Mouse (Mus musculus) T-cell, adult 2 months (primary cell): ENCODE data around the gene Zfp579.
"Not testable (repeated sequence)": the region's sequence is repeated elsewhere in the genome, so short reads cannot be mapped to it uniquely, and the experiment has no call there.

Experiments used
- DNase-seq: peaks from one replicate; pipeline ENCODE4 v3.0.0; 2022; ENCODE audit warnings: low spot score

Gene Zfp579

DNA sequence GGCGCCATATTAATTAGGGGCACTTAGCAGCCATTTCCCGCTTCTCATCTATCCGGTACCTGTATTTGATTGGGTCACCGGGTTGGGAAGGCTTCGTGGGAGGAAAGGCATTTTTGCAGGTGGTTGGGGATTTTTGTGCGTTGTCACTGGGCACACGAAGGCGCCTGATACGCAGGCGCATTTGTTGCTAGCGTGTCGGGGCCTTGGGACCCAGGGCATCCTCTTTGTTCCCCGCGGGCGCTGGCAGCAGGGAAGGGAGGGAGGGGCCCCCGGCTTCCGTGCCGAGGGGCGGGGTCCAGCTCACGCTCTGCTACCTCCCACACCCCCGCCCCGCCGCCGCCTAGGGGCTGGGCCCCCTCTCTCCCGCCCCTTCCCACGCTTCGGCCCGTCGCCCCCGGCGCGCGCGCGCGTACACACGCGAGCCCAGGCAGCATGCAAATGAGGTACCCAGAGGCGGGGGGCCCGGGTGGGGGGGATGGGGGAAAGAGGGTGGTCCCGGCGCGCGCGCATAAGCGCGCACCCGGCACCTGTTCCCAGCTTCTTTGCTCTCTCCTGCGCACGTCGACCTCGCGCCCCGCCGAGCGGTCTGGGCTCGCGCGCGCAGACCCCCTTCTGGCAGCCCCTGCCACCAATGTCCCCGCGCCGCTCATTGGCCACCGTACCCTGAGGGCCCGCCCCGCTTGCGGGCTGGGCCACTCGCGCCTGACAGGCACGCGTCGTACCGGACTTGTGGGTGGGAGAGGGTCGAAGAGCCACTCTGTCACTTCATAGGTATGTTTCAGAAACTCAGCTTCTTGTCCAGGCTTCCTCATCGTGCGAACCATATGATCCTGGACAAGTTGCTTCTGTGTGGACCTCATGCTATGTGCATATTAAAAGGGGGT is 19.4 kb upstream of the Zfp579 start, which contains the start of gene Gm44973:
Gene Gm44973, plus strand, starts transcription at position 379 of the 884 bp plus-strand sequence.
- DNase-seq: peak; percentile 91

DNA sequence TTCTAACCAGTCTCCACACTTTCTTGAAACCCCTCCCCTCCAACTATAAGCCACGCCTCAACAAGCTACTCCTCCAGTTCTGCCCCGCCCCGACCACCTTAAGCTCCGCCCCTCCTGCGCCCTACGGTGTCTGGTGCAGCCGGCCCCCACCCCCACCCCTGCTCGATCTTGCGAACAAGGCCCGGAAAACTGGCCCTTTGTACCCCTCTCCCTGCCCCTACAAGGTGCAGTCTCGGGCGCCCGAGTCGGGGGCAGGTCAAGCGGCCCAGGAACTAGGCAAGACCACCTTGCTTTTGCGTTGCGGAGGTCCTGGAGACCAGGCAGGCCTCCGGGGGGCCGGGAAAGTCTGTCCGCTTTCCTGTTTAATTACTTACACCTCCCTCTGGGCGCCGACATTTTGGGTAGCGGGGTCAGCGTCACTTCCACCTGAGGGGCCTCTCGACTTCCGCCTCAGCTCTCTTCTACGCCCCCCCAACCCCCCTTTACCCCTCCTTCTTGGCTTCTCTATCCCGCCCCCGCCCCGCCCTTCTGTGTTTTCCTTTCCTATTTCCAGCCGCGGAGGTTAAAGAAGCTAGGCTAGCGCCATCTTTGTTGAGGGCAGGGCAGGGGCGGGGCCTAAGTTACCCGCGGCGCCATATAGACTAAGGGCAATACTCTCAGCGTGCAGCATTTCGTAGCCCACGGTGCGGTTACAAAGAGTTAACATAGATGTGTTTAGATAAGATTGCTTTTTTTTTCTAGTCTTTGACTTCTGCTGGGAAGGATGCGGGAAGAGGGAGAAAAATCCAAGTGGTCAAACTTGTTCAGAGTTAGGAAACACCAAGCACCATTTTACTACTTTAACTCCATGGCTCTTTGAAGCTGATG is 18.5 kb upstream of the Zfp579 start, which contains the start of the genes Zfp524 and Fiz1:
Gene Zfp524, plus strand, starts transcription at position 165 of the 867 bp plus-strand sequence.
Gene Fiz1, minus strand, starts transcription at position 447 of the 867 bp plus-strand sequence.
- DNase-seq: peak; percentile 96

GRCm38 (mm10) chr7:5012681-5013513 is 16.9 kb upstream of the Zfp579 start:
- DNase-seq: no peak

DNA sequence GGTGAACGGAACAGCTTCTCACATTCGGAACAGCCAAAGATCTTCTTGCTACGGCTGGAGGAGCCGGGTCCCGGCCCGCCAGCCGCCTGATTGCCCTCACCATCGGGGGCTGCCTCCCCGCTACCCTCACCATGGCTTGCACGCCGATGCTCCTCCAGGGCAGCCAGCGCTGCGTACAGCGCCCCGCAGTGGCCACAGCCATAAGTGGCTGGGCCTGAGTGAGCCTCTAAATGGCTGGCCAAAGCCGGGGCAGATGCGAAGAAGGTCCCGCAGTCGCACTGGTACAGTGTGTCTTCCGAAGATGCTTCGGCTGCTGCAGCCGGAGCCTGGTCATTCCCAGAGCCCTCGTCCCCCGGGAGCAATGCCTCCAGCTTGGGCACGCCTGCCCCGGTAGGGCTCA is 12.3 kb upstream of the Zfp579 start:
- no peak for DNase-seq

- not testable (repeated sequence) for DNase-seq
Observed at GRCm38 (mm10) chr7:5002876-5003275, 6.9 kb upstream of the Zfp579 start.

DNA sequence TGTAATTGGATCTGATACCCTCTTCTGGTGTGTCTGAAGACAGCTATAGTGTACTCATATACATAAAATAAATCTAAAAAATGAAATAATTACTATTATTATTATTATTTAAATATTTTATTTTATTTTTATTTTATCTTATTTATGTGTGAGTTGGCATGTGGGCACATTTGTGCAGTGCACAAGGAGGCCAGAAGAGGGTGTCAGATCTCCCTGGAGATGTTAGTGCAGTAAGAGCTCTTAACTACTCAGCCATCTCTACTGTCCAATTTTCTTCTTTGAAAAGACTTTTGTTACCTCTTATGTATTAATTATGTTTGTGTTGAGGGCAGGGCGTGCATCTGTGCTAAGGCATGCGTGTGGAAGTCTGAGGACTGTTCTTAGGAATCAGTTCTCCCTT is 3.9 kb upstream of the Zfp579 start:
- peak; percentile 36 for DNase-seq

GRCm38 (mm10) chr7:4996934-4997333 is 976 bp upstream of the Zfp579 start:
- no peak for DNase-seq

- no peak for DNase-seq
Observed at GRCm38 (mm10) chr7:4995268-4996002, 523 bp downstream of the Zfp579 start.

DNA sequence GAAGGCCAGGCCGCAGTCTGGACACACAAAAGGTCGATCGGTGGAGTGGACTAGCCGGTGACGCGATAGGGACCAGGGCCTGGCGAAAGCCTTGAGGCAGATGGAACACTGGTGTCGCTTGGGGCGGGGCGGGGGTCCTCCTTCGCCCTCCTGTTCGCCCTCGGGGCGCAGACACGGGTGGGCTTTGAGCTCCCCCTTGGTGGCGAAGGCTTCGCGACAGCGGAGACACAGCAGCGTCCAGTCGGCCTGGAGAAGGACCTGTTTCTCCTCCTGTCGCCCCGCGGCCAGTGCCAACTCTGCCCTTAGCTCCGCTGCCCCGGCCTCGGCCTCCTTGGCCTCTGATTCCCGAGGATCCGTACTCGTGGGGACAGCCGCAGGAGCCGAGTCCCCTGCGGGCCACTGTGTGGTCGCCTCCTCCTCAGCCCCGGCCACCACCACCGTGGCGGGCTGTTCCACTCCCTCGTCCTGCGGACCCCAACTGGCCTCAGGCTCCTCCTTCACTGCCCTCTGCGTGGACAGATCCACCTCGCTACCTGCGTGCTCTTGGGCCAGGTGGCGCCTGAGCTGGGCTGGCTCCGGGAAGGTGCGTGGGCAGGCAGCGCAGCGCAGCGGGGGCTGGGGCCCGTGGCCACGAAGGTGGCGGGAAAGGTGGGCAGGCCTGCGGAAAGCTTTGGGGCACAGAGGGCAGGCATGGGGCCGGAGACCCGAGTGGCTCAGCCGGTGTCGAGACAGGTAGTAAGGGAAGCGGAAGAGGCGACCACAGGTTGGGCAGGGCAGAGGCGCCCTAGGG is 1.8 kb downstream of the Zfp579 start:
- DNase-seq: no peak

- DNase-seq: no peak
Observed at GRCm38 (mm10) chr7:4993347-4993998, 2.5 kb downstream of the Zfp579 start.

DNA sequence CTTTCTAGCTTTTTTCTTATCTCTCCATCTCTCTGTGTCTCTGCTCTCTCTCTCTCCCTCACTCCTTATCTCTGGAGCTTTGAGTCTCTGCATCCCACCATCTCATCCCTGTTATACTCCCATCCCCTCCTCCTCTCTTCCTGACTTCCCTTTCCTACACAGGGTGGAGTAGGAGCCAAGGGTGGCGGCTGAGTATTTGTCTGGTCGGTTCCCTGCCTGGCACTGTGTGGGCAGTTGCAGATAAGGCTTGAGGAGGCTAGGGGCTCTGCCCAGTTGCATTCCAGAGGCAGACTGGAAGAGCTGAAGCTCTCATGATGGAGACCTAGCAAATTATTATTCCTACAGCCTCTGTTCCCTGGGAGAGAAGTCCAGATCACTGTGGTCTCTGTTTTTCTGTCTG is 7.7 kb downstream of the Zfp579 start:
- no peak for DNase-seq

DNA sequence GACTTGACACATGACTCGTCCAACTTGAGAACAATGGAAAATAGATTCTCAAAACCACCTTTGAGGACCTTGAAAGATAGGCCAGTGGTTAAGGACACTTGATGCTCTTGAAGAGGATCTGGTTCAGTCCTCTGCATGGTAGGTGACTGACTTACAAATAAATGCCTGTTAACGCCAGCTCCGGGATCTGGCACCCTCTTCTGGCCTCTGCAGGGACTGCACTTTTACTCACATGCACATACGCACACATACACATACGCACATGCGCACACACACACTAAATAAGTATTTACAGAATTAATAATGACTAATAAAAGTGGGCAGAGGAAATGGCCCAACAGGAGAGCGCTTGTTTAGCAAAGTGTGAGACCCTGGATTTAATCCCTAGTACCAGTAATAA is 19.1 kb downstream of the Zfp579 start:
- DNase-seq: no peak

GRCm38 (mm10) chr7:4975455-4975854 is 20.5 kb downstream of the Zfp579 start:
- no peak for DNase-seq

DNA sequence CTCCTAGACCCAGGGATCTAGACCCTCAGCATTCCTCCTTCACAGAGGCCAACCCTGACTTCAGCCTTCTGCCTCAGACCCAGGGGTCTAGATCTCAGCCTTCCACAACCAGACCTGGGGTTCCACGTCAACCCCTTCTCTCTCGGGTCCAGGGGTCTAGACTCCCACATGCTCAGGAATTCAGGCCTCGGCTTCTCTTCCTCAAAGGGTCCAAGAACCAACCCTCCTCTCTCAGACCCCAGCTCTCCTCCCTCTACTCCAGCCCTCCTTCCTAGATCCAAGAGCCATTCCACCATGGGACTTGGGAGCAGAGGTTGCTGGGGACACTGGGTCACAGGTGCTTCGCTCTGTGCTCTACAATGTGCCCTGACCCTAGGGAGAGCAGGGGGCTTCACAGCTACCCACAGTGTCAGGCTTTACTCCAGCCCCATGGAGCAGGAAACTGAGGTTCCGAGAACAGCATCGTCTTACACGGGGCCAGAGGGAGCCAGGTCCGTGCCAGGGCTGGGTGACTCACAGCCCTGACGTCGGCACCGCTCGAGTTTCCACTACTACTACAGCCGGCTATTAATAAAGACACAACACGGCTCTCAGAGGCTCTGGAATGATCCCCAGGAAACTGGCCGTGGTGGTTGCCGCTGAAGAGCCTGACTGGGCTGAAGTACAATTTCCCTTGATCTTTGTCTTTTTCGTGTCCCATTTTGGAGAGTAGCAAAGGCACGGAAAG is 23.5 kb downstream of the Zfp579 start:
- no peak for DNase-seq

DNA sequence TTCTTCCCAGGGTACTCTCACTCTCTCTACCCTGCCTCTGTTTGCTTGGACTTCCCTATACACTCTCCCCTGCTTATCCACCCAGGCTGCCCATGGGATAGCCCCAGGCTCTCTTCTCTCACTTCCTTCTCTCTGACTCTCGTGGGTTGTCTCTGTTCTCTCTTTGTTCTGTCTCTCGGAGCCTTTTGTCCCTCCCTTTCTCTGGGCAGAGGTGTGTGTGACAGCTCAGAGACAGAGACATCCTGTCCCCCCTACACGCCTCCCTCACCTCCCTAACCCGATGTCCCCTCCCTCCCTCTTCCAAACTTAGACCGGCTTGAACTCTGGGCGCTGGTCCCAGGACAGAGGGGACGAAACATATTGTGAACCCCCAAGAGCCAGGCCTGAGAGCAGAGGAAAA is 24.2 kb downstream of the Zfp579 start:
- no peak for DNase-seq

DNA sequence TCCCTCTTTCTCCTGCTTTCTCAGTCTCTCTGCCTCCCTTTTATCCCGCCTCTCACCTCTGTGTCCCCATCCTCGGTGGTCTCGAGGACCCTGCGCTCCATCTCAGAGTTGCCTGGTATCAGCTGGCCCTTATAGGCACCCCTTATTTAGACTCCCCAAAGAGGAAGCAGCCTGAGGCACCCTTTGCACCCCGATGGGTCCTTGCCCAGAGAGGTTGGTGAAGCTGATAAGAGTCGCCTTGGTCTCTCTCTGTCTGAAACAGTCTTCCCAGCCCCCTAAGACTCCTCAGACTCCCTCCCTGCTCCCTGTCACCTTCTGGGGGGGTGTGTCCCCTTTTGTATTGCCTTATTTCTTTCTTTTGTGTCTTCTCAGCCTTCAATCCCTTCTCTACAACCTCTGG is 24.9 kb downstream of the Zfp579 start, which contains the start of gene Sbk3:
Gene Sbk3, minus strand, starts transcription at position 101 of the 400 bp plus-strand sequence.
- DNase-seq: no peak

DNA sequence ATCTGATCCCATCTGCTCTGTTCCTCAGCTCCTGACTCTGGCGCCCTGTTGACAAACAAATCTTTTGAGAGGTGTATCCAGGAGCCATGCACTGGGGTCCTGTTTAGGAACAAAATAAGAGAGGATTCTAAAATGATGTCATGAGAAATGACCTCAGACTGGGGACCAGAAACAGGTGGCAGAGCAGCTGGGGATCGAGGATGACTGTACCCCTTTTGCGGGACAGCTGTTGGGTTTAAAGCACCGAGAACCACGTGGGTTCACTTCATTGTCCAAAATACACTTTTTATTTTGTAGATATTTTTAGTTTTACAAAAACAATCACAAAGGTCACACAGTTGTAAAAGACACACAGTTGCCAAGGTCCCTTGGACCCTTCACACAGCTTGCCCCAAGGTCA is 31.0 kb downstream of the Zfp579 start:
- no peak for DNase-seq

DNA sequence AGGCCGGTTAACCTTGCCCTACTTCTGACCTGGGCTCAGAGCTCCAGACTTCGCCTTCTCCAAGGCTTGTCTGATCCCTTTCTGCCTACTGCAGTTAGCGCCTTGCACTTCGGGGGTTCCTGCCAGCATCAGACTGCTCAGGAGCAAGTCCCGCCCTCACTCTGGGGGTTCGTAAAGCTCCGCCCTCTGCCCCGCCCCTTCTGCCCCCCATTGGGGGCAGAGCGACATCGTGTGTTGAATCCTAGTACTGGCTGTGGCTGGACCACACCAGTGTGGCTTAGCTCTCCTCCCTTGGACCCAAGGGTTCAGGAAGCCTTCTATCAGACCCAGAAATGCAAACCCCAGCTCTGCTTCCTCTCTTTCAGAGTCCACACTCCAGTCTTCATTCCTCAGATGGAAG is 31.7 kb downstream of the Zfp579 start, which contains the start of gene Sbk2:
Gene Sbk2, minus strand, starts transcription at position 135 of the 400 bp plus-strand sequence.
- peak; percentile 81 for DNase-seq

- no peak for DNase-seq
Observed at GRCm38 (mm10) chr7:4963527-4963926, 32.4 kb downstream of the Zfp579 start.
